19 mouse cellular contexts compared by ENCODE assay signal in the genomic region with DNA sequence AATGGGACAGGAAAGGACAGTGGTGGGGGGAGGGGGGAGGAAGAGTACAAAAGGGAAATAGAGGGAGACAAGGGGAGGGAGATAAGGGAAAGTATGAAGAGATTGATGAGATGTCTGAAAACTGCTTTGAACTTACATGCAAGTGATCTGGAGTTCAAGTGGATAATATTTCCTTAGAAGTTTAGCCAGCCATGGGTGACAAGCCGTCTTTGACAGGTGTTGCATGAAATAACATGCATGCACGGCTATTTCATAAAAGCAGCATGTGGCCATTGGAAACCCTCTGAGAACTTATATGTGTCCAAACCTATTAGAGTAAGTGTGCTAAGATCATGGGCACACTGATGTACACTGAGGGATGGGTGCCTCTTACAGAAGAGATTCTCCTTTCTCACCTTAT.
"Had no signal": no experiment of that assay in that cellular context is flagged by ENCODE, and none has a peak within 500 bp of the region (broad histone marks: within the 10 kb centered on the region; RNA-seq: fewer than 3 reads in every experiment).

No protein-coding gene starts in this region.

- H3K36me3 ChIP-seq: liver, embryonic 12.5 days; midbrain, embryonic 10.5 days; midbrain, embryonic 12.5 days; neural tube, embryonic 13.5 days; neural tube, embryonic 15.5 days had no signal

- ATAC-seq: liver, embryonic 12.5 days; midbrain, embryonic 16.5 days had no signal

- H3K4me2 ChIP-seq: liver, embryonic 12.5 days; midbrain, embryonic 12.5 days; neural tube, embryonic 13.5 days; neural tube, embryonic 15.5 days had no signal

- H3K4me3 ChIP-seq: liver, embryonic 12.5 days; midbrain, embryonic 10.5 days; midbrain, embryonic 12.5 days; myocyte; neural tube, embryonic 13.5 days; neural tube, embryonic 15.5 days had no signal

- DNase-seq: lung, adult 18-20 months; lung, postnatal 10 days; lung, postnatal 4 days; midbrain, embryonic 14.5 days; right cerebral cortex, adult 18-20 months; right cerebral cortex, postnatal 25 days; right cerebral cortex, postnatal 4 days; spleen, adult 18-20 months; thymus, adult 18-20 months; thymus, postnatal 14 days; thymus, postnatal 36 days had no signal

- H3K27me3 ChIP-seq: liver, embryonic 12.5 days; midbrain, embryonic 12.5 days; neural tube, embryonic 13.5 days; neural tube, embryonic 15.5 days had no signal

- H3K9ac ChIP-seq: liver, embryonic 12.5 days; liver, embryonic 14.5 days; midbrain, embryonic 12.5 days; neural tube, embryonic 13.5 days; neural tube, embryonic 15.5 days had no signal

- H3K9me3 ChIP-seq: liver, embryonic 12.5 days; midbrain, embryonic 10.5 days; midbrain, embryonic 12.5 days; neural tube, embryonic 13.5 days; neural tube, embryonic 15.5 days had no signal

- H3K4me1 ChIP-seq: liver, embryonic 12.5 days; midbrain, embryonic 10.5 days; midbrain, embryonic 12.5 days; neural tube, embryonic 15.5 days had no signal

- H3K27ac ChIP-seq: liver, embryonic 12.5 days; liver, embryonic 14.5 days; midbrain, embryonic 10.5 days; midbrain, embryonic 12.5 days; neural tube, embryonic 13.5 days; neural tube, embryonic 15.5 days had no signal
